Mouse (Mus musculus) hindbrain, embryonic 12.5 days (tissue): ENCODE data around the gene Ceacam16. TPM values are rescaled to one million over a fixed set of nuclear protein-coding genes. Genes with fewer than 3 reads are reported as not detected.

Source experiments
- ATAC-seq: fragments of 200-750 bp; cut with Nextera tagmentation; 2 replicates; pipeline ENCODE4 v1.8.0; 2017; ENCODE audit warnings: moderate TSS enrichment; ENCODE audit not compliant: low FRiP score
- H3K27ac ChIP-seq: fragments of 300-500 bp; sonication (generic); 2 replicates; pipeline ENCODE4 v1.5.1; 2016; ENCODE audit warnings: mild to moderate bottlenecking
- H3K27me3 ChIP-seq: fragments of 300-500 bp; sonication (generic); 2 replicates; pipeline ENCODE4 v1.6.1; 2016; ENCODE audit warnings: mild to moderate bottlenecking
- H3K36me3 ChIP-seq: fragments of 300-500 bp; sonication (generic); 2 replicates; pipeline ENCODE4 v1.6.1; 2016; ENCODE audit warnings: mild to moderate bottlenecking
- H3K4me1 ChIP-seq: fragments of 300-500 bp; sonication (generic); 2 replicates; pipeline ENCODE4 v1.6.1; 2016
- H3K4me2 ChIP-seq: fragments of 300-500 bp; sonication (generic); replicated peaks from 2 replicates; pipeline ENCODE4 v1.6.1; 2016; ENCODE audit warnings: mild to moderate bottlenecking
- H3K4me3 ChIP-seq: fragments of 300-500 bp; sonication (generic); 2 replicates; pipeline ENCODE4 v1.5.1; 2016; ENCODE audit warnings: mild to moderate bottlenecking
- H3K9ac ChIP-seq: fragments of 300-500 bp; sonication (generic); 2 replicates; pipeline ENCODE4 v1.6.1; 2016; ENCODE audit warnings: mild to moderate bottlenecking, moderate library complexity
- H3K9me3 ChIP-seq: fragments of 300-500 bp; sonication (generic); replicated peaks from 2 replicates; pipeline ENCODE4 v1.6.1; 2016; ENCODE audit warnings: mild to moderate bottlenecking
- WGBS: fragments of 180-500 bp; shearing (Covaris S2); methylation state at CpG from one replicate; pipeline ENCODE4 v1.1.7; 2016; 5-methylcytosine and 5-hydroxymethylcytosine counted together
- polyA plus RNA-seq: library from polyadenylated mRNA; unstranded; fragments of >200 nt; fragmentation: Nextera tagmentation; extraction: Ambion mirVana; gene quantifications from 2 replicates; pipeline ENCODE4 v1.2.1, GENCODE M21; 2016

Ceacam16 gene
- not detected in 2 replicates for polyA plus RNA-seq

- H3K36me3 ChIP-seq = no peaks in the 10 kb centered on the region
- H3K4me3 ChIP-seq = no peak within 1 kb of the TSS
- no peak within 1 kb of the TSS for H3K9ac ChIP-seq
- WGBS = 83% methylated on average over 9 of the region's 9 CpGs
- no peaks in the 10 kb centered on the region for H3K27me3 ChIP-seq
- H3K27ac ChIP-seq = no peak within 1 kb of the TSS
- no peaks in the 10 kb centered on the region; the same call in 1 of the 2 replicates for H3K9me3 ChIP-seq
- ATAC-seq = no peak
- no peak within 1 kb of the TSS for H3K4me2 ChIP-seq
- H3K4me1 ChIP-seq = no peaks in the 10 kb centered on the region
Observed at GRCm38 (mm10) chr7:19861199-19861598, at the start of gene Ceacam16. Gene Ceacam16, minus strand, starts transcription at chr7:19861299.

- no peak overlapping the region for H3K4me3 ChIP-seq
- WGBS = 53% methylated on average over 21 of the region's 21 CpGs
- H3K27ac ChIP-seq = no peak overlapping the region
- H3K9ac ChIP-seq = no peak overlapping the region
- H3K4me2 ChIP-seq = no peak overlapping the region
- peaks cover 11% of the 10 kb centered on the region for H3K36me3 ChIP-seq
- 0 out of 2 replicates have a peak, but pooled peaks cover 5% of the 10 kb centered on the region for H3K9me3 ChIP-seq
- no peaks in the 10 kb centered on the region for H3K4me1 ChIP-seq
- no peaks in the 10 kb centered on the region for H3K27me3 ChIP-seq
- peak; percentile 69 for ATAC-seq
Observed at GRCm38 (mm10) chr7:19910421-19911291, 49.6 kb upstream of the Ceacam16 start.

DNA sequence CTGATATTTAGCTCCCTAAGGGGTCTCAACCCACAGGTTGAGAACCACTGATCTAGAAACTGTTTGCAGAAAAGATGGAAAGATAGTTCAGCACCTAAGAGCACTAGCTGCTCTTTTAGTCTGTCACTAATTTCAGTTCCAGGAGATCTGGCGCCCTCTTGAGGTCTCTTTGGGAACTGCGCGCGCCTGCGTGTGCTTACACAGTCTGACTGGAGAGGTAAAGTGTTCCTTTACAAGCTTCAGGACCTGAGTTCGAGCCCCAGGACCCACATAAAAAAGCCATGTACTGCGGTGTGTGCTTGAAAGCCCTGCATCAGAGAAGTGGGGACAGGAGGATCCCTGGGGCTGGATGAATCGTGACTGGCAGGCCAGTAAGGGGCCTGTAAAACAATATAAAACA, 28.8 kb upstream of the Ceacam16 start:
- no peak overlapping the region for H3K9ac ChIP-seq
- 51% methylated on average over 8 of the region's 8 CpGs for WGBS
- no peaks in the 10 kb centered on the region for H3K4me1 ChIP-seq
- H3K4me2 ChIP-seq = no peak overlapping the region
- ATAC-seq = no peak
- no peaks in the 10 kb centered on the region for H3K27me3 ChIP-seq
- H3K36me3 ChIP-seq = no peaks in the 10 kb centered on the region
- H3K27ac ChIP-seq = no peak overlapping the region
- H3K9me3 ChIP-seq = peaks cover 11% of the 10 kb centered on the region; the same call in 1 of the 2 replicates
- no peak overlapping the region for H3K4me3 ChIP-seq

- Histone ChIP-seq H3K9ac (no peak within 1 kb of the TSS), H3K4me1 (no peaks in the 10 kb centered on the region), H3K4me2 (no peak within 1 kb of the TSS), H3K4me3 (no peak within 1 kb of the TSS), H3K36me3 (no peaks in the 10 kb centered on the region), H3K27me3 (no peaks in the 10 kb centered on the region), H3K27ac (no peak within 1 kb of the TSS), H3K9me3 (peaks cover 11% of the 10 kb centered on the region; the same call in 1 of the 2 replicates)
- ATAC-seq = no peak
- WGBS = 72% methylated on average over 7 of the region's 7 CpGs
Observed at GRCm38 (mm10) chr7:19887849-19888248, 26.8 kb upstream of the Ceacam16 start, which contains the start of gene Ceacam19. Gene Ceacam19, minus strand, starts transcription at chr7:19887965.

DNA sequence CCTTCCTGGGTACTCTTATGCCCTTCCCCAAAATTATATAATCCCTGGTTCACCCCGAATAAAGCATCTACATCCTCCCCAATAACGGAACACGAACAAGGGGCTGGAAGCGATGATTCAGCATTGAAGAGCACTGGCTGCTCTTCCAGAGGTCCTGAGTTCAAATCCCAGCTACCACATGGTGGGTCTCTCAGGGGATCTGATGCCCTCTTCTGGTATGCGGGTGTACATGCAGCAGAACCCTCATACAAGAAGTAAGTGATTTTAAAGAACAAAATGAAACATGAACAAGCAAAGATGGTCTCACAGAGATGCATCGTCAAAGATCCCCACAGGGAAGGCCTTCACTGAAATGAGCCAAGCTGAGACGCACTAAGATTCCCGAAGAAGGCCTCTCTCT, 19.7 kb upstream of the Ceacam16 start:
- no peak for ATAC-seq
- H3K27ac ChIP-seq = no peak overlapping the region
- no peaks in the 10 kb centered on the region for H3K4me1 ChIP-seq
- no peaks in the 10 kb centered on the region for H3K36me3 ChIP-seq
- H3K9me3 ChIP-seq = peaks cover 3% of the 10 kb centered on the region; the same call in 1 of the 2 replicates
- H3K4me3 ChIP-seq = no peak overlapping the region
- H3K4me2 ChIP-seq = no peak overlapping the region
- H3K9ac ChIP-seq = no peak overlapping the region
- 87% methylated on average over 8 of the region's 8 CpGs for WGBS
- H3K27me3 ChIP-seq = no peaks in the 10 kb centered on the region

GRCm38 (mm10) chr7:19876781-19877425, 15.8 kb upstream of the Ceacam16 start:
- Histone ChIP-seq H3K27ac (no peak overlapping the region), H3K4me2 (no peak overlapping the region), H3K9me3 (0 out of 2 replicates have a peak, but pooled peaks cover 3% of the 10 kb centered on the region), H3K9ac (no peak overlapping the region), H3K36me3 (no peaks in the 10 kb centered on the region), H3K27me3 (no peaks in the 10 kb centered on the region), H3K4me3 (no peak overlapping the region), H3K4me1 (no peaks in the 10 kb centered on the region)
- ATAC-seq = peak; percentile 33; the same call in 1 of the 2 replicates
- WGBS = 66% methylated on average over 14 of the region's 14 CpGs

DNA sequence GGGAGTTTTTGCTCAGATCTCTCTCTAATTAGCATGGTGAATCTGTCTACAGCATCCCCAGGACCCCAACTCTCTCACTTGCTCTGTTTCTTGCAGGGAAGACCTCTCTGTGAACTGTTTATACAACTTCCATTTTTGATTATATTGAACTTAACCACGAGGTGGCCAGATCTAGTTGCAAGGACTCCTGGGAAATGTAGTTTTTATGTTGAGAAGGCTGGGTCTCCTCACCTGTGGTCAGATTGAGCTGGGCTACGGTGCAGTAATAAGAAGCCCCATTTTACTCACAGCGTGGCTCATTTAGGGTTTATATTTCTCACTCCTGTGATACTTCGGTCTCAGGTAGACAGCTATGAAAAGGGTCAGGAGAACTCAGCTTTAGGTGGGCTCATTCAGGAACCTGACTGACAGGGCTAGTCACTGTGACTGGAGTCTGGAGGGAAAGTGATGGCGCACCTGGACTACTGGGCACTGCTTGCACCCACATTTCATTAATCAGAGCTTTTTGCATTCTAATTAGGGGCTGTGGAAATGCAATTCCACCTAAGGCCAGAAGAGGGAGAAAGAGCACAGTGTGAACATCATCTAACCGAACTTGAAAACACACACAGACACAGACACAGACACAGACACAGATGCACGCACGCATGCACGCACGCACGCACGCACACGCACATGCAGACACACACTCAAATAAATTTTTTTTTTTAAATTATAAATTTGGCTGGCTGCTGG, 15.0 kb upstream of the Ceacam16 start:
- H3K36me3 ChIP-seq = no peaks in the 10 kb centered on the region
- H3K9me3 ChIP-seq = 0 out of 2 replicates have a peak, but pooled peaks cover 2% of the 10 kb centered on the region
- 53% methylated on average over 13 of the region's 13 CpGs for WGBS
- H3K27ac ChIP-seq = no peak overlapping the region
- ATAC-seq = peak; percentile 23
- H3K4me3 ChIP-seq = no peak overlapping the region
- H3K9ac ChIP-seq = no peak overlapping the region
- no peaks in the 10 kb centered on the region for H3K4me1 ChIP-seq
- no peaks in the 10 kb centered on the region for H3K27me3 ChIP-seq
- H3K4me2 ChIP-seq = no peak overlapping the region

DNA sequence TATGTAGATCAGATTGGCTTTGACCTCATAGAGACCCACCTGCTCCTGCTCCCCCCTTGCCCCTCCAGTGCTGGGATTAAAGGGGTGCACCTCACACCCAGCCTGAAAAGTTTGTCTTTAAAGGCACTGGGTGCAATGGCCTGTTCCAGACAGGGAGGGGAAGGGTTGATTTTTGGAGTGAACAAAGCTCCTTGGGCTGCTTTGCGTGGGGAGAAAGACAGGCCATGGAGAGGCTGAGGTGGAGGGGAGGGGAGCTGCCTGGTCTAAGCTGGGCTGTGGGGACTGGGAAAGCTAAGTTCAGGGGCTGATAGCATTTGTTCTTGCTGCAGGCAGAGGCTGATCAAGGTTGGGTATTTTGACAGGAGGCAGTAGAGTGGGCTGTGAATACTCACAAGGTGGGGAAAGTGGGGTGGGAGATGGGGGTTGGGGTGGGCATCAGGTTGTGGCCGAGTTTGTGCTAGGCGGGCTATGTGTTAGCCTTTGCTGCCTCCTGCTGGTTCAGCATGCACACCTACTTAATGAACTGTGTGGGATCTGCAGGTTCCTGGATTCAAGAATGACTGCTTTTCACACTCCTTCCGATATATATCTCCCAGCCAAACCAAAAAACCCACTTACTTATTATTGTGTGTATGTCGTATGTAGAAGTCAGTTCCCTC, 11.0 kb upstream of the Ceacam16 start:
- no peak overlapping the region for H3K9ac ChIP-seq
- no peaks in the 10 kb centered on the region for H3K36me3 ChIP-seq
- no peak overlapping the region for H3K4me3 ChIP-seq
- no peak overlapping the region for H3K4me2 ChIP-seq
- H3K4me1 ChIP-seq = no peaks in the 10 kb centered on the region
- H3K27ac ChIP-seq = no peak overlapping the region
- no peak for ATAC-seq
- H3K9me3 ChIP-seq = no peaks in the 10 kb centered on the region
- H3K27me3 ChIP-seq = no peaks in the 10 kb centered on the region
- WGBS = 43% methylated on average over 5 of the region's 5 CpGs

GRCm38 (mm10) chr7:19871137-19871621, 10.1 kb upstream of the Ceacam16 start:
- Histone ChIP-seq H3K4me2 (no peak overlapping the region), H3K27me3 (no peaks in the 10 kb centered on the region), H3K9me3 (no peaks in the 10 kb centered on the region), H3K4me3 (no peak overlapping the region), H3K9ac (no peak overlapping the region), H3K36me3 (no peaks in the 10 kb centered on the region), H3K4me1 (no peaks in the 10 kb centered on the region), H3K27ac (no peak overlapping the region)
- no peak for ATAC-seq
- 67% methylated on average over 10 of the region's 10 CpGs for WGBS

GRCm38 (mm10) chr7:19867751-19868399, 6.8 kb upstream of the Ceacam16 start:
- Histone ChIP-seq H3K27ac (no peak overlapping the region), H3K27me3 (no peaks in the 10 kb centered on the region), H3K9ac (no peak overlapping the region), H3K4me1 (no peaks in the 10 kb centered on the region), H3K4me2 (no peak overlapping the region), H3K4me3 (no peak overlapping the region), H3K36me3 (no peaks in the 10 kb centered on the region), H3K9me3 (no peaks in the 10 kb centered on the region)
- no peak for ATAC-seq
- 89% methylated on average over 16 of the region's 16 CpGs for WGBS

- H3K9ac ChIP-seq = no peak overlapping the region
- H3K4me2 ChIP-seq = no peak overlapping the region
- ATAC-seq = no peak
- no peaks in the 10 kb centered on the region for H3K4me1 ChIP-seq
- no peaks in the 10 kb centered on the region for H3K36me3 ChIP-seq
- no peaks in the 10 kb centered on the region; the same call in 1 of the 2 replicates for H3K9me3 ChIP-seq
- H3K27ac ChIP-seq = no peak overlapping the region
- 87% methylated on average over 6 of the region's 6 CpGs for WGBS
- no peak overlapping the region for H3K4me3 ChIP-seq
- H3K27me3 ChIP-seq = no peaks in the 10 kb centered on the region
Observed at GRCm38 (mm10) chr7:19866490-19866889, 5.4 kb upstream of the Ceacam16 start.
